Mouse (Mus musculus): ENCODE measurements around the gene Ndc80. TPM values are rescaled to one million over a fixed set of nuclear protein-coding genes. Genes with fewer than 3 reads are reported as not detected.
"Not testable (repeated sequence)": the region's sequence is repeated elsewhere in the genome, so short reads cannot be mapped to it uniquely, and the experiment has no call there.

Gene Ndc80
- total RNA-seq (2015) (51.2 and 57.3 TPM in 2 replicates), total RNA-seq (2017) (75.0 and 91.7 TPM in 2 replicates)

GRCm38 (mm10) chr17:71526711-71527564 lies at the start of gene Ndc80:
TSS of gene Ndc80 (minus strand) at chr17:71526857.
- ATAC-seq (replicated peaks; ENCODE audit: poor library complexity) = peak; percentile 83

- ATAC-seq (replicated peaks; ENCODE audit: poor library complexity) = peak; percentile 86
Measured at GRCm38 (mm10) chr17:71561631-71562030, 35.0 kb upstream of the Ndc80 start.

- ATAC-seq (replicated peaks; ENCODE audit: poor library complexity) = no peak
Measured at GRCm38 (mm10) chr17:71552901-71553300, 26.2 kb upstream of the Ndc80 start.

GRCm38 (mm10) chr17:71551757-71552451 lies 25.2 kb upstream of the Ndc80 start, which contains the start of gene Spdya:
TSS of gene Spdya (plus strand) at chr17:71552061.
- ATAC-seq (replicated peaks; ENCODE audit: poor library complexity) = peak; percentile 93

- no peak for ATAC-seq (replicated peaks; ENCODE audit: poor library complexity)
Measured at GRCm38 (mm10) chr17:71551350-71551749, 24.7 kb upstream of the Ndc80 start.

- ATAC-seq (replicated peaks; ENCODE audit: poor library complexity) = peak; percentile 37; the same call in 1 of the 2 replicates
Measured at GRCm38 (mm10) chr17:71548586-71548985, 21.9 kb upstream of the Ndc80 start.

GRCm38 (mm10) chr17:71537164-71537563 lies 10.5 kb upstream of the Ndc80 start:
- no peak for ATAC-seq (replicated peaks; ENCODE audit: poor library complexity)

GRCm38 (mm10) chr17:71535595-71535994 lies 8.9 kb upstream of the Ndc80 start:
- not testable (repeated sequence) for ATAC-seq (replicated peaks; ENCODE audit: poor library complexity)

GRCm38 (mm10) chr17:71528042-71528441 lies 1.4 kb upstream of the Ndc80 start:
- ATAC-seq (replicated peaks; ENCODE audit: poor library complexity) = no peak

- ATAC-seq (replicated peaks; ENCODE audit: poor library complexity) = peak; percentile 44
Measured at GRCm38 (mm10) chr17:71526302-71526708, 352 bp downstream of the Ndc80 start.

- peak; percentile 65 for ATAC-seq (replicated peaks; ENCODE audit: poor library complexity)
Measured at GRCm38 (mm10) chr17:71510297-71510696, 16.4 kb downstream of the Ndc80 start.

GRCm38 (mm10) chr17:71506832-71507231 lies 19.8 kb downstream of the Ndc80 start:
- ATAC-seq (replicated peaks; ENCODE audit: poor library complexity) = no peak

- ATAC-seq (replicated peaks; ENCODE audit: poor library complexity) = no peak
Measured at GRCm38 (mm10) chr17:71495784-71496183, 30.9 kb downstream of the Ndc80 start.

- ATAC-seq (replicated peaks; ENCODE audit: poor library complexity) = no peak
Measured at GRCm38 (mm10) chr17:71491332-71491686, 35.3 kb downstream of the Ndc80 start.

- peak; percentile 74 for ATAC-seq (replicated peaks; ENCODE audit: poor library complexity)
Measured at GRCm38 (mm10) chr17:71490666-71491331, 35.9 kb downstream of the Ndc80 start.

- ATAC-seq (replicated peaks; ENCODE audit: poor library complexity) = peak; percentile 51
Measured at GRCm38 (mm10) chr17:71489703-71490461, 36.8 kb downstream of the Ndc80 start.

- peak; percentile 21; the same call in 1 of the 2 replicates for ATAC-seq (replicated peaks; ENCODE audit: poor library complexity)
Measured at GRCm38 (mm10) chr17:71486231-71486851, 40.3 kb downstream of the Ndc80 start.

GRCm38 (mm10) chr17:71485791-71486230 lies 40.8 kb downstream of the Ndc80 start:
- ATAC-seq (replicated peaks; ENCODE audit: poor library complexity) = peak; percentile 55

- no peak for ATAC-seq (replicated peaks; ENCODE audit: poor library complexity)
Measured at GRCm38 (mm10) chr17:71484711-71485110, 41.9 kb downstream of the Ndc80 start.
